Mouse (Mus musculus) erythroblast, embryonic 14.5 days (primary cell): ENCODE measurements around the gene Stk10. TPM values are rescaled to one million over a fixed set of nuclear protein-coding genes. Genes with fewer than 3 reads are reported as not detected.

Source experiments
- H3K27me3 ChIP-seq: 2 replicates; pipeline ENCODE4 v1.6.1; 2012; ENCODE audit warnings: inconsistent platforms; ENCODE audit not compliant: control insufficient read depth
- H3K36me3 ChIP-seq: 2 replicates; pipeline ENCODE4 v1.6.1; 2012; ENCODE audit warnings: mild to moderate bottlenecking, inconsistent platforms; ENCODE audit not compliant: control insufficient read depth
- H3K4me1 ChIP-seq: 2 replicates; pipeline ENCODE4 v1.6.1; 2012; ENCODE audit warnings: inconsistent platforms; ENCODE audit not compliant: control insufficient read depth
- H3K4me3 ChIP-seq: replicated peaks from 2 replicates; pipeline ENCODE3; 2012; ENCODE audit warnings: moderate library complexity, mild to moderate bottlenecking, inconsistent platforms
- H3K9me3 ChIP-seq: 2 replicates; pipeline ENCODE4 v1.6.1; 2012; ENCODE audit warnings: low read length, inconsistent platforms, mixed read lengths; ENCODE audit not compliant: control insufficient read depth
- GATA1 ChIP-seq: IDR thresholded peaks from 2 replicates; pipeline ENCODE4 v1.6.1; 2012; ENCODE audit warnings: low read length, inconsistent platforms, mixed read lengths
- TAL1 ChIP-seq: IDR thresholded peaks from 3 replicates; pipeline ENCODE4 v1.6.1; 2012; ENCODE audit warnings: low read length, inconsistent platforms, mixed read lengths
- polyA plus RNA-seq: library from polyadenylated mRNA; stranded (reverse); fragments of >175 nt; gene quantifications from 2 replicates; pipeline ENCODE4 v1.2.3, GENCODE M21; 2012

Stk10 gene
- 2.8 and 3.8 TPM in 2 replicates for polyA plus RNA-seq

DNA sequence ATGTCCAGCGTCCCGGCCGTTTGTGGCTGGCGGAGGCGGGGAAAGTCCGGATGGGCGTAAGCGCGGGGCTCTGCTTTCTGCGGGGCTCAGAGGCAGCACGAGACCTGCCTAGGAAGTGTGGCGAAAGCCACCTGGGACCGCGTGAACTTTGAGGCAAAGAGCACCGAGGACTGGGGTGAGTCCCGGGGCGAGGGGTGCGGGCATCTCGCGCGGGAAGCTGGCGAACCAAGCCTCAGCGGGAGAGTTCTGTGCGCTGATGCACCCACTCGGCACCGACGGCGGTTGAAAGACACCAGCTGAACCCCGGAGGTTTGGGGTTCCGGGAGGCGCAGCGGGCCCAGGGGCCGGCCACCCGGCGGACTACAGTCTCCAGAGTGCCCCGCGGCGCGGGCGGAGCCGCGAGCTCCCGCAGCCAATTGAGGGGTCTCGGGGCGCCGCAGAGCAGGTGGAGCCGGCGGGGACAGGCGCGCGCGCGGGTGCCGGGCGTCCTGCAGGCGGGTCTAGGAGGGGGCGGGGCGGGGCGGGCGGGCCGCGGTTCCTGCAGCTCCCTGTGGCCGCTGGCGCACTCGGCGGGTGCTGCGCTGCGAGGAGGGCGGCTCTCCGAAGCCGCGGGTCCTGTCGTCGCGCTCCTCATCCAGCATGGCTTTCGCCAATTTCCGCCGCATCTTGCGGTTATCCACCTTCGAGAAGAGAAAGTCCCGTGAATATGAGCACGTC is at the start of gene Stk10:
TSS of gene Stk10 (plus strand) at position 541 of the 717 bp plus-strand sequence.
- Histone ChIP-seq H3K4me1 (peaks cover 73% of the 10 kb centered on the region), H3K27me3 (peaks cover 9% of the 10 kb centered on the region; the same call in 1 of the 2 replicates), H3K4me3 (peak within 1 kb of the TSS; percentile 92), H3K9me3 (no peaks in the 10 kb centered on the region), H3K36me3 (peaks cover 28% of the 10 kb centered on the region)
- no peak for TF ChIP-seq TAL1
- TF ChIP-seq GATA1: no peak

GRCm38 (mm10) chr11:32485290-32485689 is 47.8 kb upstream of the Stk10 start:
- TF ChIP-seq TAL1 (no peak), GATA1 (no peak)
- Histone ChIP-seq H3K9me3 (no peaks in the 10 kb centered on the region), H3K27me3 (no peaks in the 10 kb centered on the region), H3K36me3 (no peaks in the 10 kb centered on the region), H3K4me1 (no peaks in the 10 kb centered on the region), H3K4me3 (no peak overlapping the region)

- Histone ChIP-seq H3K4me3 (no peak overlapping the region), H3K9me3 (no peaks in the 10 kb centered on the region), H3K4me1 (no peaks in the 10 kb centered on the region), H3K27me3 (no peaks in the 10 kb centered on the region), H3K36me3 (no peaks in the 10 kb centered on the region)
- no peak for TF ChIP-seq TAL1
- no peak for TF ChIP-seq GATA1
Measured at GRCm38 (mm10) chr11:32486621-32487020, 46.5 kb upstream of the Stk10 start.

- Histone ChIP-seq H3K27me3 (no peaks in the 10 kb centered on the region), H3K9me3 (no peaks in the 10 kb centered on the region), H3K36me3 (no peaks in the 10 kb centered on the region), H3K4me1 (no peaks in the 10 kb centered on the region), H3K4me3 (no peak overlapping the region)
- TF ChIP-seq GATA1 (no peak), TAL1 (no peak)
Measured at GRCm38 (mm10) chr11:32487501-32487900, 45.6 kb upstream of the Stk10 start.

GRCm38 (mm10) chr11:32488344-32488743 is 44.8 kb upstream of the Stk10 start:
- Histone ChIP-seq H3K4me1 (no peaks in the 10 kb centered on the region), H3K27me3 (no peaks in the 10 kb centered on the region), H3K9me3 (no peaks in the 10 kb centered on the region), H3K4me3 (no peak overlapping the region), H3K36me3 (no peaks in the 10 kb centered on the region)
- TF ChIP-seq GATA1 (no peak), TAL1 (no peak)

- no peak for TF ChIP-seq GATA1
- no peak for TF ChIP-seq TAL1
- Histone ChIP-seq H3K9me3 (no peaks in the 10 kb centered on the region), H3K4me3 (no peak overlapping the region), H3K4me1 (no peaks in the 10 kb centered on the region), H3K27me3 (no peaks in the 10 kb centered on the region), H3K36me3 (no peaks in the 10 kb centered on the region)
Measured at GRCm38 (mm10) chr11:32488808-32489670, 44.1 kb upstream of the Stk10 start.

- no peaks in the 10 kb centered on the region for H3K9me3 ChIP-seq
- H3K4me1 ChIP-seq: no peaks in the 10 kb centered on the region
- H3K36me3 ChIP-seq: no peaks in the 10 kb centered on the region
- H3K27me3 ChIP-seq: no peaks in the 10 kb centered on the region
- no peak for TF ChIP-seq TAL1
- no peak for TF ChIP-seq GATA1
- no peak overlapping the region for H3K4me3 ChIP-seq
Measured at GRCm38 (mm10) chr11:32491079-32491478, 42.0 kb upstream of the Stk10 start.

DNA sequence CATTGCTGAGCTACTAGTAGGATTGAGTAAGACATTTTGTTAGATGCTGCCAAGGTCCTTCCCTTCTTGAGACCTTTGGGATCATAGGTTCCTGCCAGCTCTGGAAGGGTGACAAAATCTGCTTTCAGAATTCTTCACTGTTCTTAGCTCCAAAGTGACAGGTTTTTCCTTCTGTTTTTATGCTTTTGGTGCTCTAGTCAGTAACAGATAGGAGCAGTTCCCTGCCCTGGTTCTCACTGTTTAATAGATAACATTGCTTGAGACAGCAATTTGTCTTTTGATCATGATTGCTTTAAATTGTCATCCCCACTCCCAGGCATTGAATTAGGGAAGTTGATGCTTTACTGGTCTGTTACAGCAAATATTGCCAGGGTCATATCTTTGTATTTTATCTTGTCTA is 39.8 kb upstream of the Stk10 start:
- TF ChIP-seq GATA1: no peak
- no peak for TF ChIP-seq TAL1
- Histone ChIP-seq H3K27me3 (no peaks in the 10 kb centered on the region), H3K9me3 (no peaks in the 10 kb centered on the region), H3K4me3 (no peak overlapping the region), H3K36me3 (no peaks in the 10 kb centered on the region), H3K4me1 (no peaks in the 10 kb centered on the region)

DNA sequence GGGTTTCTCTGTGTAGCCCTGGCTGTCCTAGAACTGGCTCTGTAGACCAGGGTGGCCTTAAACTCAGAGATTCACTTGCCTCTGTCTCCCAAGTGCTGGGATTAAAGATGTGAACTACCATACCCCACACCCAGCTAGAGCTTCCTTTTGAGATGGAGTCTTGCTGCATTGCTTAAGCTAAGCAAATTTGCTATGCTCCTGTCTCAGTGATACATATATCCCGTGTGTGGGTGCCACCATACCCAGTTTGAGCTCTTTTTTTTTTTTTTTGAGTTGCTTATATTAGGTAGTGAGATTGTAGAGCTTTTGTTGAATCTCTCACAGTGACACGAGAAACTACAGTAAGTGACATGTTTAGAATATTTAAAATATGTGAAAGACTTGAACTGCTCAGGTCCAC is 37.8 kb upstream of the Stk10 start:
- no peaks in the 10 kb centered on the region for H3K4me1 ChIP-seq

More for the DNA sequence above, 37.8 kb upstream of the Stk10 start:
- H3K4me3 ChIP-seq: no peak overlapping the region
- H3K9me3 ChIP-seq: no peaks in the 10 kb centered on the region
- no peak for TF ChIP-seq TAL1
- TF ChIP-seq GATA1: no peak
- no peaks in the 10 kb centered on the region for H3K27me3 ChIP-seq
- no peaks in the 10 kb centered on the region for H3K36me3 ChIP-seq
